Mouse (Mus musculus) mammary gland, adult 2 months (tissue): Measurements from ENCODE around the gene Txnip. TPM values are rescaled to one million over a fixed set of nuclear protein-coding genes. Genes with fewer than 3 reads are reported as not detected.

ENCODE experiments used
- polyA plus RNA-seq: library from polyadenylated mRNA; depleted of rRNA; stranded (reverse); fragments of >200 nt; gene quantifications from 2 replicates; pipeline ENCODE4 v1.2.3, GENCODE M21; 2012; ENCODE audit warnings: low replicate concordance; rRNA removed

The Txnip gene
- 685 and 1,326 TPM in 2 replicates for polyA plus RNA-seq

GRCm38 (mm10) chr3:96557694-96558093 is at the start of gene Txnip:
Txnip (plus strand) TSS chr3:96557957.

GRCm38 (mm10) chr3:96524914-96525313 is 32.8 kb upstream of the Txnip start, which contains the start of gene Hfe2:
Hfe2 (plus strand) TSS chr3:96525172.

GRCm38 (mm10) chr3:96576690-96577541 is 19.2 kb downstream of the Txnip start, which contains the start of gene Gm16253:
Gm16253 (plus strand) TSS chr3:96576984.

GRCm38 (mm10) chr3:96593790-96594560 is 36.2 kb downstream of the Txnip start, which contains the start of gene Polr3gl:
Polr3gl (minus strand) TSS chr3:96594181.

DNA sequence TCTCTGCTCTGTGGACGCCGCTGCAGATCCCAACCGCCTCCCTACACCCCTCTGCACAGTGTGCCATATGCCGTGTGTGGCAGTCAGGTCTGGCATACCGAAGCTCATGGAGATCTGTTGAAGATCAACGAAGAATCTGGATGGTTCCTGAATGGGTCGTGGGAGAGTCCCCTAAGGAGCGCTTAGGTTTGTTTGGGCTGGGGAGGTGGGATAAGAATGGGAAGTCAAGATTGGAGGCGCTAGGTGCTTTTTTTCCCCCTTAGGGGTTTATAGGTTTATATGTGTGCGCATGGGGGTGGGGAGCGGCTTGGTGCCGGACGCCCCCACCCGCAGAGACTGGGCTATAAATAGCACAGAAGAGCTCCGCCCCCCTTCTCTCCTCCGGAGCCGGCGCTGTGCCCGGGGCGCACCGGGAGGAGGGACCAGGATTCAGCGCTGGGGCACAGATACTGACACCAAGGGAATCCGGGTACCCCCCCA is 38.5 kb downstream of the Txnip start, which contains the start of gene Ankrd34a:
Gene Ankrd34a, plus strand, starts transcription at position 409 of the 480 bp plus-strand sequence.

GRCm38 (mm10) chr3:96600639-96601250 is 43.0 kb downstream of the Txnip start, which contains the start of gene Lix1l:
Lix1l (plus strand) TSS chr3:96601149.

Other genes with a start within 250 kb of the Txnip start
- 0.29 and 0.76 TPM in 2 replicates for gene BC107364, start 105.7 kb upstream of the Txnip start, polyA plus RNA-seq
- 0.68 and 132 TPM in 2 replicates for gene Hfe2, start 32.8 kb upstream of the Txnip start, polyA plus RNA-seq
- not detected in 2 replicates for gene Gm16253, start 19.0 kb downstream of the Txnip start, polyA plus RNA-seq
- 17.5 and 21.4 TPM in 2 replicates for gene Polr3gl, start 36.2 kb downstream of the Txnip start, polyA plus RNA-seq
- gene Ankrd34a, start 38.7 kb downstream of the Txnip start, polyA plus RNA-seq: 0.49 and 0.62 TPM in 2 replicates
- gene Lix1l, start 43.2 kb downstream of the Txnip start, polyA plus RNA-seq: 19.1 and 35.6 TPM in 2 replicates
- gene Rbm8a, start 72.0 kb downstream of the Txnip start, polyA plus RNA-seq: 3.5 and 7.0 TPM in 2 replicates
- gene Pex11b, start 77.4 kb downstream of the Txnip start, polyA plus RNA-seq: 28.7 and 53.0 TPM in 2 replicates
- gene Gm42957, start 77.5 kb downstream of the Txnip start, polyA plus RNA-seq: 0.10 and 0.43 TPM in 2 replicates
- gene Itga10, start 87.6 kb downstream of the Txnip start, polyA plus RNA-seq: 1.2 and 3.6 TPM in 2 replicates
- 1.3 and 2.9 TPM in 2 replicates for gene Ankrd35, start 112.2 kb downstream of the Txnip start, polyA plus RNA-seq
- 48.5 and 50.7 TPM in 2 replicates for gene Pias3, start 138.4 kb downstream of the Txnip start, polyA plus RNA-seq
- gene Nudt17, start 150.6 kb downstream of the Txnip start, polyA plus RNA-seq: 12.9 and 18.1 TPM in 2 replicates
- gene Polr3c, start 169.7 kb downstream of the Txnip start, polyA plus RNA-seq: 26.8 and 36.6 TPM in 2 replicates
- gene Rnf115, start 169.7 kb downstream of the Txnip start, polyA plus RNA-seq: 16.1 and 27.1 TPM in 2 replicates